Mouse (Mus musculus): ENCODE data around the gene Prlhr.

DNA sequence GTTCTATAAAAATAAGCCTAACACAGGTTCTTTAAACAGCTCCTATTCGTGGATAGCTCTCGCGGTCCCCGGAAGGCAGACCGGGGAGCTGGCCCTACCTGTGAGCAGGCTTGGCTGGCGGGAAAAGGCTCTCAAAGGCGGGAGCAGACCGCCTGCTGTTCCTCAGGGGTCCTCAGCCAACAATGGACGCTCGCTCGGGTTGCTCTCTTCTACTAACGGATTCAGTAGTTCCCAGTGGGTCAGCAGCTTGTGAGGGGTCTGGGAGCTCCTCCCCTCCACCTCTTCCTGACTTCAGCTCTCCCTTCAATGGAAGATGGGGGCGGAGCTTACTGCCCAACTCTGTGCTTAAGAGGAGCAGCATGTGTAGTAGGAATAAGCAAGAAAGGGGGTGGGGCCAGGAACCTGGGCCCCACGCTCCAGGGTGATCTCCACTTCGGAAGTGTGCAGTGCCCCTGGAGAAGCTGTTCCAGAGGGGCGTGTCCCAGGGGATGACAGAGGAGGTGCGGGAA, at the start of gene Prlhr:
- no peak for TF ChIP-seq CTCF (IDR thresholded peaks at IDR 0.05)
- no peak for TF ChIP-seq POLR2A (IDR thresholded peaks at IDR 0.05; ENCODE audit: insufficient read depth, low read depth, low read length)
- no peak for TF ChIP-seq EP300 (IDR thresholded peaks at IDR 0.05; ENCODE audit: insufficient read depth, low read depth, low read length)

All from heart, adult 2 months (tissue).